Mouse (Mus musculus): ENCODE measurements at regions not wholly inside any gene's neighbourhood (a gene's known extent, or its start where the extent isn't known, plus 50 kb on each side); places are given as distances from the start of the nearest gene placed in this dataset.

DNA sequence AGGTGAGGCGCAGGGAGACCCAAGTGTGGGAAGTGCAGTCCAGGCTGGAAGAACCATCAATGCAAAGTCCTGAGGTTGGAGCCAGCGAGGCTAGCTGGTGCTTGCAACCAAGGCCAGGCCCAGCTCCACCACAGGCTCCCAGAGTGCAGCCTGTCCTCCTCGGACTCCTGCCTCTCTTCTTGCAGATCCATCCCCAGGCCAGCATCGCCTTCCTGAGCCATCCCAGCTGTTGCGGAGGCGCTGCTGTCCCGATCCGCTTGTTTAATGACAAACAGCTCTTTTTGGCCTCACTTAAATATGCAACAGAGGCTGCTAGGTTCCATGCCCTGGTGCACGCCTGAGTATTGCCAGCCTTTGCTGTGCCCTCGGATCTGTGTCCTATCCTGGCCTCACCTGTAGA lies 113.1 kb upstream of the Ptpn1 start:
- TF ChIP-seq CTCF (conservative IDR thresholded peaks at IDR 0.05 in 1 of 2, IDR thresholded peaks at IDR 0.05 in 1 of 2; ENCODE audit: low read depth in 2 of 2, low read length in 2 of 2) (no peak), HCFC1 (IDR thresholded peaks at IDR 0.05; ENCODE audit: low read depth, low read length) (no peak), POLR2A (IDR thresholded peaks at IDR 0.05; ENCODE audit: low read depth, low read length) (no peak), MAFK (IDR thresholded peaks at IDR 0.05; ENCODE audit: insufficient replicate concordance, low read length) (no peak), ETS1 (conservative IDR thresholded peaks at IDR 0.05; ENCODE audit: low read depth, low read length) (no peak), SMC3 (IDR thresholded peaks at IDR 0.05; ENCODE audit: low read depth, low read length) (no peak), EP300 (IDR thresholded peaks at IDR 0.05; ENCODE audit: low read length) (no peak), E2F4 (IDR thresholded peaks at IDR 0.05; ENCODE audit: insufficient replicate concordance, low read depth, low read length) (no peak), KAT2A (IDR thresholded peaks at IDR 0.05; ENCODE audit: insufficient replicate concordance, low read length) (no peak), PAX5 (IDR thresholded peaks at IDR 0.05; ENCODE audit: low read length) (no peak), ZC3H11A (IDR thresholded peaks at IDR 0.05; ENCODE audit: low read depth, low read length) (no peak), POLR2AphosphoS2 (IDR thresholded peaks at IDR 0.05; ENCODE audit: low read depth, low read length) (no peak), CHD1 (IDR thresholded peaks at IDR 0.05; ENCODE audit: low read depth, low read length) (no peak)
